Mouse (Mus musculus) right cerebral cortex, postnatal 4 days (tissue): ENCODE results near the gene Tbc1d22a.

Experiments used
- DNase-seq: peaks from one replicate; pipeline ENCODE4 v3.0.0-alpha.2; 2022

The Tbc1d22a gene

DNA sequence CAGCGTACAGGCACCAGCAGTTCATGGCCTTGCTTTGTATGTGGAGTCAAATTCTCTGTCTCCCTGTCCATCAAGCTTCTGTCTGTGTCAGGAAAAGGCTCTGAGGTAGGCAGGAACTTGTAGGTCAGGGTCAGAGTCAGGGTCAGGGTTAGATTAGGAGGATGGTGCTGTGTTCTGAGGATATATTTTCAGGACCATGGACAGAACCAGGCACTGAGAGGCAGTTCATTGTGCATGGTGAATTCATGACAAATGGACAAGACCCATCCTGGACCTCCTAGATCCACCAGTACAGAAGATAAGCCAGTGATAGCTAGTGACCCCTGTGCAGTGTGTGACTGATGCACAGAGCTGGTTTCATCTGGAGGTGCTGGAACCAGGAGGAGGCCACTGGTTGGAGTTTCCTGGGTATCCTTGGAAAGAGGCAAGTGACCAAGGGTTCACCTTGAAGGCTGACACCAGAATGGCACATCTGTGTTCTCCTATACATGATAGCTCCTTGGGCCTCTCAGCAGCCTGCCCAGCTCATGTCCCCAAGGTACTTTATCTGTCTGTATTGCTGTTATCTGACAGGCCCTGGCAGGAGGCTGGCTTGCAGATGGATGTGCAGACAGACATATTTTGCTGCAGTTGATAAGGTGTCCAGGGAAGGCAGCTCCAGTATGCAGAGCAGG, 330.0 kb downstream of the Tbc1d22a start:
- DNase-seq, result no peak
